ENCODE assay signal across 19 mouse cellular contexts in genomic region chr15:17932573-17932972, GRCm38 (mm10).
"Had no signal": no experiment of that assay in that cellular context is flagged by ENCODE, and none has a peak within 500 bp of the region (broad histone marks: within the 10 kb centered on the region; RNA-seq: fewer than 3 reads in every experiment).

No protein-coding gene starts in this region.

- H3K4me2 ChIP-seq: kidney, embryonic 15.5 days; limb, embryonic 13.5 days; liver, embryonic 12.5 days; liver, embryonic 15.5 days; lung, embryonic 15.5 days; midbrain, embryonic 11.5 days; neural tube, embryonic 13.5 days had no signal

- H3K9me3 ChIP-seq: kidney, embryonic 15.5 days; limb, embryonic 10.5 days; limb, embryonic 13.5 days; liver, embryonic 12.5 days; liver, embryonic 15.5 days; lung, embryonic 15.5 days; megakaryocyte, embryonic 14.5 days; neural tube, embryonic 13.5 days had no signal

- H3K27me3 ChIP-seq: kidney, embryonic 15.5 days; limb, embryonic 13.5 days; liver, embryonic 12.5 days; liver, embryonic 15.5 days; lung, embryonic 15.5 days; megakaryocyte, embryonic 14.5 days; neural tube, embryonic 13.5 days had no signal

- H3K4me3 ChIP-seq: kidney, embryonic 15.5 days; limb, embryonic 10.5 days; limb, embryonic 13.5 days; liver, embryonic 12.5 days; liver, embryonic 15.5 days; lung, embryonic 15.5 days; megakaryocyte, embryonic 14.5 days; neural tube, embryonic 13.5 days had no signal

- H3K4me1 ChIP-seq: kidney, embryonic 15.5 days; limb, embryonic 10.5 days; limb, embryonic 13.5 days; liver, embryonic 12.5 days; liver, embryonic 15.5 days; lung, embryonic 15.5 days; megakaryocyte, embryonic 14.5 days; neural tube, embryonic 13.5 days had no signal

- H3K27ac ChIP-seq: kidney, embryonic 15.5 days; limb, embryonic 10.5 days; limb, embryonic 13.5 days; liver, embryonic 12.5 days; liver, embryonic 15.5 days; lung, embryonic 15.5 days; neural tube, embryonic 13.5 days had no signal

- H3K9ac ChIP-seq: kidney, embryonic 15.5 days; limb, embryonic 13.5 days; liver, embryonic 12.5 days; liver, embryonic 15.5 days; lung, embryonic 15.5 days; neural tube, embryonic 13.5 days had no signal

- ATAC-seq: liver, embryonic 12.5 days had no signal

- H3K36me3 ChIP-seq: kidney, embryonic 15.5 days; limb, embryonic 10.5 days; limb, embryonic 13.5 days; liver, embryonic 12.5 days; liver, embryonic 15.5 days; lung, embryonic 15.5 days; neural tube, embryonic 13.5 days had no signal

- DNase-seq: kidney, postnatal 10 days; kidney, postnatal 36 days; layer of hippocampus, postnatal 36 days; liver; lung, adult 18-20 months; lung, postnatal 10 days; lung, postnatal 36 days; midbrain, embryonic 14.5 days; thymus, adult 18-20 months; thymus, postnatal 4 days had no signal
